Mouse (Mus musculus): ENCODE measurements at regions not wholly inside any gene's neighbourhood (a gene's known extent, or its start where the extent isn't known, plus 50 kb on each side); places are given as distances from the start of the nearest gene placed in this dataset.

GRCm38 (mm10) chr14:54040644-54041043 lies 213.3 kb downstream of the Dad1 start:
- TF ChIP-seq EP300 (IDR thresholded peaks at IDR 0.05; ENCODE audit: low read depth) (no peak), CTCF (IDR thresholded peaks at IDR 0.05; ENCODE audit: low read depth) (no peak)

Data from heart, postnatal 0 days (tissue).